In genomic region chr17:88786881-88787280, GRCm38 (mm10) we compare ENCODE assay signal across 18 mouse cellular contexts. TPM values are rescaled to one million over a fixed set of nuclear protein-coding genes. Genes with fewer than 3 reads are reported as not detected.
"Had no signal": no experiment of that assay in that cellular context is flagged by ENCODE, and none has a peak within 500 bp of the region (broad histone marks: within the 10 kb centered on the region; RNA-seq: fewer than 3 reads in every experiment).

No protein-coding gene starts in this region.

- DNase-seq: liver, postnatal 0 days; lung, adult 2 months; lung, postnatal 36 days; midbrain, embryonic 14.5 days; right cerebral cortex, postnatal 14 days; thymus, adult 2 months; thymus, postnatal 25 days; thymus, postnatal 4 days had no signal

- H3K4me3 ChIP-seq: liver, embryonic 15.5 days; megakaryocyte, embryonic 14.5 days; midbrain, embryonic 12.5 days; neural tube, embryonic 12.5 days; stomach, embryonic 15.5 days had no signal

- H3K27ac ChIP-seq: liver, embryonic 15.5 days; macrophage; midbrain, embryonic 12.5 days; neural tube, embryonic 12.5 days; stomach, embryonic 15.5 days; stomach, postnatal 0 days had no signal

- H3K4me2 ChIP-seq: liver, embryonic 15.5 days; midbrain, embryonic 12.5 days; neural tube, embryonic 12.5 days; stomach, embryonic 15.5 days had no signal

- H3K36me3 ChIP-seq: liver, embryonic 15.5 days; midbrain, embryonic 12.5 days; neural tube, embryonic 12.5 days; stomach, embryonic 15.5 days had no signal

- H3K4me1 ChIP-seq: liver, embryonic 15.5 days had no signal

- H3K9ac ChIP-seq: liver, embryonic 15.5 days; liver, postnatal 0 days; midbrain, embryonic 12.5 days; neural tube, embryonic 12.5 days; stomach, embryonic 15.5 days had no signal

- ATAC-seq: liver, postnatal 0 days; midbrain, embryonic 16.5 days had no signal

- H3K27me3 ChIP-seq: megakaryocyte, embryonic 14.5 days; neural tube, embryonic 12.5 days had no signal

- H3K9me3 ChIP-seq: liver, embryonic 15.5 days; midbrain, embryonic 12.5 days; stomach, embryonic 15.5 days had no signal

RNA-seq across cellular contexts. Expression of gene Lhcgr, which starts 4.9 kb away (rescaled TPM):
- total RNA-seq: monocyte, adult 5-6 weeks; neutrophil, adult 5-6 weeks had no signal
- polyA plus RNA-seq: liver, embryonic 15.5 days; liver, postnatal 0 days; macrophage; stomach, embryonic 15.5 days; stomach, postnatal 0 days had no signal
